Mouse (Mus musculus) 416B (cell line): ENCODE data around the gene Tbata.

Experiments used
- DNase-seq: peaks from one replicate; pipeline ENCODE4 v3.0.0; 2011; ENCODE audit warnings: low read depth

The Tbata gene

GRCm38 (mm10) chr10:61167333-61168096 lies 4.2 kb upstream of the Tbata start:
- DNase-seq, result peak; percentile 16

GRCm38 (mm10) chr10:61168393-61168792 lies 3.4 kb upstream of the Tbata start:
- DNase-seq, result no peak

- DNase-seq, result peak; percentile 45
Observed at GRCm38 (mm10) chr10:61172496-61172895, 742 bp downstream of the Tbata start.

- DNase-seq, result no peak
Observed at GRCm38 (mm10) chr10:61174711-61175441, 3.1 kb downstream of the Tbata start.

GRCm38 (mm10) chr10:61175442-61176204 lies 3.9 kb downstream of the Tbata start:
- peak; percentile 85 for DNase-seq

GRCm38 (mm10) chr10:61176221-61176790 lies 4.6 kb downstream of the Tbata start:
- DNase-seq, result no peak

- DNase-seq, result no peak
Observed at GRCm38 (mm10) chr10:61177751-61178150, 6.0 kb downstream of the Tbata start.

GRCm38 (mm10) chr10:61178687-61179086 lies 6.9 kb downstream of the Tbata start:
- no peak for DNase-seq

- no peak for DNase-seq
Observed at GRCm38 (mm10) chr10:61179927-61180326, 8.2 kb downstream of the Tbata start.

- DNase-seq, result peak; percentile 14
Observed at GRCm38 (mm10) chr10:61187001-61187400, 15.2 kb downstream of the Tbata start.

GRCm38 (mm10) chr10:61188010-61188409 lies 16.3 kb downstream of the Tbata start:
- DNase-seq, result peak; percentile 84

GRCm38 (mm10) chr10:61194611-61195010 lies 22.9 kb downstream of the Tbata start:
- DNase-seq, result no peak

- DNase-seq, result no peak
Observed at GRCm38 (mm10) chr10:61195216-61195615, 23.5 kb downstream of the Tbata start.

GRCm38 (mm10) chr10:61195718-61196291 lies 24.1 kb downstream of the Tbata start:
- no peak for DNase-seq

GRCm38 (mm10) chr10:61199566-61200213 lies 27.9 kb downstream of the Tbata start:
- DNase-seq, result peak; percentile 90

- no peak for DNase-seq
Observed at GRCm38 (mm10) chr10:61200232-61200820, 28.6 kb downstream of the Tbata start.

GRCm38 (mm10) chr10:61200998-61201397 lies 29.2 kb downstream of the Tbata start:
- no peak for DNase-seq

- DNase-seq, result peak; percentile 81
Observed at GRCm38 (mm10) chr10:61201596-61202318, 30.0 kb downstream of the Tbata start.

- DNase-seq, result no peak
Observed at GRCm38 (mm10) chr10:61203930-61204329, 32.2 kb downstream of the Tbata start.

- DNase-seq, result peak; percentile 26
Observed at GRCm38 (mm10) chr10:61208114-61208684, 36.4 kb downstream of the Tbata start.
